Mouse (Mus musculus) CH12.LX (cell line): ENCODE results near the gene Gm20388.

Experiments
- BHLHE40 ChIP-seq: IDR thresholded peaks from 2 replicates; pipeline ENCODE4 v1.6.1; 2011; ENCODE audit warnings: mild to moderate bottlenecking, low read depth, low read length, improper control_type of control experiment
- CHD2 ChIP-seq: IDR thresholded peaks from 2 replicates; pipeline ENCODE4 v1.6.1; 2011; ENCODE audit warnings: low read length, improper control_type of control experiment
- CTCF ChIP-seq, 2 experiments: IDR thresholded peaks in 1 of 2; conservative IDR thresholded peaks in 1 of 2; 2 replicates each; pipeline ENCODE4 v1.5.1; 2011 to 2012; ENCODE audit warnings: low read depth in 2 of 2, low read length in 2 of 2, improper control_type of control experiment in 1 of 2, inconsistent platforms in 1 of 2, mild to moderate bottlenecking in 1 of 2, moderate library complexity in 1 of 2
- E2F4 ChIP-seq: IDR thresholded peaks from 2 replicates; pipeline ENCODE4 v1.6.1; 2011; ENCODE audit warnings: low read depth, low read length, improper control_type of control experiment; ENCODE audit not compliant: insufficient replicate concordance
- ETS1 ChIP-seq: conservative IDR thresholded peaks from 2 replicates; pipeline ENCODE4 v1.6.1; 2012; ENCODE audit warnings: low read depth, mild to moderate bottlenecking, inconsistent platforms, low read length, improper control_type of control experiment, moderate library complexity
- HCFC1 ChIP-seq: IDR thresholded peaks from 2 replicates; pipeline ENCODE4 v1.6.1; 2012; ENCODE audit warnings: low read depth, mild to moderate bottlenecking, inconsistent platforms, low read length, improper control_type of control experiment
- MYC ChIP-seq: IDR thresholded peaks from 2 replicates; pipeline ENCODE4 v1.6.1; 2011; ENCODE audit warnings: low read depth, mild to moderate bottlenecking, improper control_type of control experiment, low read length
- NRF1 ChIP-seq: IDR thresholded peaks from 2 replicates; pipeline ENCODE4 v1.6.1; 2014; ENCODE audit warnings: low read depth, mild to moderate bottlenecking, inconsistent platforms, low read length, improper control_type of control experiment, moderate library complexity
- POLR2A ChIP-seq: IDR thresholded peaks from 2 replicates; pipeline ENCODE4 v1.6.1; 2011; ENCODE audit warnings: low read depth, mild to moderate bottlenecking, improper control_type of control experiment, low read length
- USF2 ChIP-seq: conservative IDR thresholded peaks from 2 replicates; pipeline ENCODE4 v1.6.1; 2011; ENCODE audit warnings: low read depth, low read length, improper control_type of control experiment
- ZNF384 ChIP-seq: IDR thresholded peaks from 2 replicates; pipeline ENCODE4 v1.6.1; 2012; ENCODE audit warnings: low read depth, low read length, improper control_type of control experiment, inconsistent platforms

- TF ChIP-seq USF2 (no peak), CTCF (conservative IDR thresholded peaks at IDR 0.05 in 1 of 2, IDR thresholded peaks at IDR 0.05 in 1 of 2; ENCODE audit: low read depth in 2 of 2, low read length in 2 of 2) (no peak), ZNF384 (no peak), CHD2 (no peak), E2F4 (no peak), ETS1 (no peak), BHLHE40 (no peak), POLR2A (no peak), MYC (no peak), NRF1 (no peak), HCFC1 (no peak)
Measured at GRCm38 (mm10) chr8:120657415-120657814, 746.8 kb downstream of the Gm20388 start.
